Mouse (Mus musculus) lung, postnatal 14 days (tissue): ENCODE results near the gene Chmp4b.

Experiments
- DNase-seq: peaks from one replicate; pipeline ENCODE4 v3.0.0; 2021

The Chmp4b gene

DNA sequence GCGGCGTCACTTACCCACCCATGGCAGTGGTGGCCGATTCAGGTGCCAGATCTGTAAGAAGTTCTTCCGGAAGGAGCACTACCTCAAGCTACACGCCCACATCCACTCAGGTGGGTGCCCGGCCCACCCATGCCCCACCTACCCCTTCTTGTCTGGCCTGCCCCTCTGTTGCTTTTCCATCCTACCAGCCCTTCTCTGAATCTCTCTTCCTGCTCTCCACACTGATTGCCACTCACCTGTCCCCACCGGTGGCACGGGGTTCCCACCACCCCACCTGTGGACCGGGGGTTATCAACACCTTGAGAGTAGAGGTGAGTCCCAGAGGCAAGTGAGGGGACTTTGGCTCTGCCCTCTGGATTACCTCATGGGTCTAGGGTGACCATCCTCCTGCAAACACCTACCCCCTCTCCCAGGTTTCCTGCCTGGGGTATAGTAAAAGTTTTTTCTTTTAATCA lies 9.5 kb upstream of the Chmp4b start:
- DNase-seq = no peak

DNA sequence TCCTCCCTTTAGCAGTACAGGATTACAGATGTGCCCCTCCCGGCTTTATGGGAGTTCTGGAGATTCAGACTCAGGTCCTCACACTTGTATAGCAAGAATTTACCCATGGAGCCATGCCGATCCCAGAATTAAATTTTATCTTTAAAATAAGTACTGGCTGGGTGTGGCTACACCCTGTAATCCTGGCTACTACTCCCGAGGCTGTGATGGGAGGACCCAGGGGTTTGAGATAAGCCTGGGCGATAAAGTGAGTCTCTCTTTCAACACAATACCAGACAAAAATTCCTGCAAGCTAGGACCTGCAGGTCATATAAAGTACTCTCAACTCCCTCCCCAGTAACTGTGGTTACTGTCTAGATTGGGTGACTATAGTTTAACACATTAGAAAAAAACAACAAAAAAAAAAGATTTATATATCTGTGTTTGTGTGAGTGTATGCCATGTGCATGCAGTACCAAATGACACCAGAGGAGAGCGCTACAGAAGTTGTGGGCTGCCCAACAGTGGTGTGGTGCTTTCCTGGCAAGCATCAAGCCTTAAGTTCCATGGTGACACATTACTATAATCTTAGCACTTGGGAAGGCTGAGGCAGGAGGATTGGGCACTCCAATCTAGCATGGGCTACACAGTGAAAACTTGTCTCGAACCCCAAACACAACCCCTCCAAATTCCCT lies 8.7 kb upstream of the Chmp4b start:
- no peak for DNase-seq

DNA sequence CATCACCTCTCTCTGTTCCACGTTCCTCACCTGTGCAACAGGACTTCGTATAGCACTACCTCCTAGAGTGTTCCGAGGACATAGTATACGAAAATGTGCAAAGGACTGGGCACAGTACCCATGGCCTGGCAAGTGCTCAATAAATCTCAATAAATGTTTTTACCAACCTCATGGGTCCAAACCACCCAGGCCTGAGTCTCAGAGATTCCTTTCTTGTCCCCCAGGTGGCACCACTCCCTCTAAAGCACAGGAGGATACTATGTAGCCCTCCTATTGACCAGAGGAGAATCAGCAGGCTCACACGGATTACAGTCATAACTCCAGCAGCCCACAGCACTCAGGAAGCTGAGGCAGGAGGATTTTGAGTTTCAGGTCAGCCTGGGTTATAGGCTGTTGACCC lies 4.9 kb upstream of the Chmp4b start:
- peak; percentile 35 for DNase-seq

DNA sequence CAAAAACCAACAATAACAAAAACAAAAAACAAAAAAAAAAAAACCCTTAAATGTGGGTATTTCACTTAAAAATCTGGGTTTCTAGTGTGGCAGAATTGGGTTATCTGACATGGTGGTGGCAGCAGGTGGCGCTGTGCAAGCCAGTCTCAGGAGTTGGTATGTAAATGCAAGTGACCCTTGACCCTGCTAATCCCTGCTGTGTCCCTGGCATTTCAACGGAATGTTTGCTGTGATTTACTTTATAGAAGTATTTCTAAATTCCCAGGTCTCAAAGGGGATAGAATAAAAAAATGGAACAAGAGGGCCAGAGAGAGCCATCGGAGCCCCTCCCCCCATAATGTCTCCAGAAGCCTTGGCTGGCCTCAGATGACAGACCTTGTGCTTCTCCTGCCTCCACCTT lies 3.4 kb upstream of the Chmp4b start:
- DNase-seq = peak; percentile 27

DNA sequence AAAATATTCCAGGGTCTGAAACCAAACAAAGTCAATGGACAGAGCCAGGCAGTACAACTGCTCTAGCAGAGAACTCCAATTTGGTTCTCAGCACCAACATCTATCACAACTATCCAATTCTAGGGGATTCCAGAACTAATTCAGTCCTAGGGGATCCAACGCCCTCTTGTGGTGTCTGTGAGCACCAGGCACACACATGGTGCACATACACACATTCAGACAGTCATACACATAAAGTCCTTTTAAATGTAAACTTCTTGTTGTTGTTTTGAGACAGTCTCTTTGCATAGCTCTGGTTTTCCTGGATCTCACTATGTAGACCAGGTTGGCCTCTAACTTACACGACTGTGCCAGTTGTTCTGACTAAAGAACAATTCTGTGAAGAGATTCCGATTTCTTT lies 1.1 kb upstream of the Chmp4b start:
- DNase-seq = no peak

DNA sequence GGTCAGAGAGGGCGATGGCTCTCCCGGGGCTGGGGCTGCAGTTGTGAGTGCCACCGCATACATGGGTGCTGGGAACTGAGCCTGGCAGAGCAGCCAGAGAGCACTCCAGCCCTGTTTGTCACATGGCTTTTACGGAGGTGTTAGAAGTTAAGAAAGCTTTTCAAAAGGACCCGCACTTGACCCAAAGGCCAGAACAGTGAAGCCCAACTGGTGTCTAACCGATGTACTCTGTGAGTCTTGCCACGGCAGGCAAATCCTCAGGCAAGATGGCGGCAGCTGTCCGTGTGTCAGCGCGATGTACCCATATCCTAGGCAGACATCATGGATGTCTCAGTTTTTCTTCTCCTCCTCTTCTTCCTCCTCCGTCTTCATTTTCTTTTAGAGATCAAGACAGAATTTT lies 3.5 kb downstream of the Chmp4b start:
- no peak for DNase-seq

DNA sequence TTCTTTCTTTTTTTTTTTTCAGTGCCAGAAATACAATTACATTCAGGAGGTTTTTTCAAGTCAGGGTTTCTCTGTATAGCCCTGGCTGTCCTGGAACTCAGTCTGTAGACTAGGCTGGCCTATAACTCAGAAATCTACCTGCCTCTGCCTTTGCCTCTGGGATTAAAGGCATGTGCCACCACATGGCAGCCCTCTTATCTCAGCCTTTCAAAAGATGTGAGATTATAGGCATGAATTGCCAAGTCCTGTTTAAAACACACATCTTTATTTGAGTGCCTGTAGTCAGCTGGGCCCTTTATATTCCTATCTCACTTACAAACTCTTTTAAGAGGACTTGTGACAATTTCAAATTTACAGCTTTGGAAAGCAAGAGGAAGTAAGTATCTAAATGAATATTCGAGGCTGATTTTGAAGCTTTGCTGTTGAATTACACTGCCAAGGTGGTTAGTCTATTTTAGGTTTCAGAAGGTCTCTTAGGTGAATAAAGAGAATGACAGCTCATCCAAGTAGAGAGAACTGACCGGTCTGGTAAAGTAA lies 4.4 kb downstream of the Chmp4b start:
- no peak for DNase-seq

DNA sequence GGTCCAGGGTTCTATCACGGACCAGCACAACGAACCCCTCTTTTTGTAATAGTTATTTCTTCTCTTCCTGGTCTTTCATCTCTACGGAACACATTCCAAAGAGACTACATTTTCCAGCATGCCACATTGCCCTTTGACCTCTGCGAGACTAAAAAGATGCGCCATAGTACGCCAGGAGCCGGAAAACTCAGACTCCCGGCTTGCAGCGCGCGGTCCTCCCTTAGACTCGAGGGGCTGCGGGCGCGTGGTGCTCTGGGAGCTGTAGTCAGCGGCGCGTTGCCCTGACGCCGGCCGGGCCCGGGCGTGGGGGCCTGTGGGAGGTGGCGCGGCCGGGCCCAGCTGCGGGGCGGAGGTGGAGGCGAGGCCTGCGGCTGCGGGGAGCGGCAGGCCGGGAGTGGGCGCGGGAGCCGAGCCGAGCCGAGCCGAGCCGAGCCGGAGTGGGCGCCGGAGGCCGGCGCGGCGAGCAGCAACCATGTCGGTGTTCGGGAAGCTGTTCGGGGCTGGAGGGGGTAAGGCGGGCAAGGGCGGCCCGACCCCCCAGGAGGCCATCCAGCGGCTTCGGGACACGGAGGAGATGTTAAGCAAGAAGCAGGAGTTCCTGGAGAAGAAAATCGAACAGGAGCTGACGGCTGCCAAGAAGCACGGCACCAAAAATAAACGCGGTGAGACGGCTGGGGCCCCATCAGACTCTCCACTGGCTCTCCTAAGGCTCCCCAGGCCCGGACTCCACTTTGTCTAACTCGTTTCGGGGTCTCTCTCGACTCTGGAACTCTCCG lies 5.4 kb downstream of the Chmp4b start:
- peak; percentile 96 for DNase-seq

DNA sequence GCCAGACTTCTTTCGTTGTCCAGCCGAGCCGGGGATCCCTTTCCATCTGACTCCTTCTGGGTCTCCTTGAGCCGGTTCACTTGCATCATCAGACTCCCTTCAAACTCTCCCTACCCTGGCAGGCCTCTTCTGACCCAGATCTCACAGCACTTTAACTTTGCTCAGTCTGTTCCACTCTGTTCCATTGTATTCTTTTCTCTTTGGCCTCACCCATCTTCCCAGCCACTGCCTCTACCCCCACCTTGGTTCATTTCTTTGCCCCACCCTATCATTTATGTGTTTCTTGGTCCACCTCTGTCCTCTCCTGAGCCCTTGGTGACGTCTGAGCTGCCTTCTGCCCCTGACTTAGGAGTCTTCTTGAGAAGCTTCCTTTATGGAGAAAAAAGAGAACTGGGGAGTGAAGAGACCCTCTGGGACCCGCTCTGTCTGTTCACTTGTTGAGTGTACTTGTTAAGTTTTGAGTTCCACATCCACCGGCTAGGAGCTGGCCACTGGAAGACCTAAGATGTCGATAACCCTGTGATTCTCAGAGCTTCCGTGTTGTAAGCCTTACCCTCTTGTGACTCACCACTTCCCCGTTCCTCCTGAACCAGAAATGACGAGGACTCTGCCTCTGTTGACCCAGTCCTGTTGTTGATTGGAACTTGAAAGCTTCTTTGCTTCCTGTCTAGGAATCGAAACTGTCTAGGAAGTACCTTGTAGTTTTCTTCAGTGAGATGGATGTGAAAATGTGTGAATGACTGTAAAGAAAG lies 6.2 kb downstream of the Chmp4b start:
- peak; percentile 50 for DNase-seq

DNA sequence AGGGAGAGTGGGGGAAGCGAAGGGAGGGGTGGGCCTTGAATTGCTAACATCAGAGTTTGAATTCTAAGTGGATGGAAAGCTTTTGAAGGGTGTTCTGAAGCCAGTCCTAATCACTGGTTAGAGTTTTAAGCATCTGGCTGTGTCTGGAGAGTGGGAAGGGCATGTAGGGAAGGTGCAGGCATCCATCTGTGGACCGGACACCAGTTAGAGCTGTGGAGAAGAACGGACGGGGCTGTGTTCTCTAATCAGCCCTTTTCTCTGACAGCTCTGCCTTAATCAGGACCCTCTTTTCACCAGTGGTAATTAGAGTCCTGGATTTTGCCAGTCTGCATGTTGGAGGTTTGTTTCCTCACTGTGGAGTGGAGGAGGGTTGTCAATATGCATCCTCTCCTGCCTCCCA lies 7.6 kb downstream of the Chmp4b start:
- DNase-seq = no peak

DNA sequence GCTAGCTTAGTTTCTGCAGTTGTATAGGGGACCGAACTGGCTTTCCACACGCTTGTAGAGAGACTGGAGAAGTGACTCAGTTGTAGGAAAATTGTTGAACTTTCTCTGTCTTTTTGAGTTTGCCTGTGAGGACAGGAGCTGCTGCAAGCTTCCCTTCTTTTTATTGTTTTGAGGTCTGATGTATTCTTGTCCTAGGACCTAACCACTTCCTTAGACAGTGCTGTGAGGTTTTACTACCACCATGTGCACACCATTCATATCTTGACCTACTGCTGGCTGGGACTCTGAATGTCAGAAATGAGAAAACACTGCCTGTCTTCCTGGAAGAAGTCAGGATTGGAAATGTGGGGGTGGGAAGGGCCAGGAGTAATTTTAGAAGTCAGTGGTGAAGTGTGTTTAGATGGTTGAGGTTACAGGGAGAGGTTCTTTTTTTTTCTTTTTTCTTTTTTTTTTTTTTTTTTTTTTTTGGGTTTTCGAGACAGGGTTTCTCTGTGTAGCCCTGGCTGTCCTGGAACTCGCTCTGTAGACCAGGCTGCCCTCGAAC lies 8.1 kb downstream of the Chmp4b start:
- no peak for DNase-seq

DNA sequence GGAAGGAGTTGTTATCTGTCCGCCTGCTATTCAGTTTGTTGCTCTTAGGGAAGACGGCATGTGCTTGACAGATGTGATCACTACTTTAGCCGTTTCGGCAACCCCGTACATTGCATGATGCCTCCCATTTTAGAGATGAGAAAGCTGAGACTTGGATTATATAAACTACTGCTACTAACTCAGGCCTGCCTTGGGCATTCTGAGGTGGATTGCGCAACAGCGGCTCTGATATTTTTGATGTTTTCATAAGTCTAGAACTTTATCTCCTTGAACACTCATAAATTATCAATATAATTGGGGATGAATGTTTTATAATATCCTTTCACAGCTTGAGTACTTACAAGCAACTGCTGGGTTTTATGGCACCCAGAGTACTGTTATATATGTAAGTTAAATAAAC lies 17.2 kb downstream of the Chmp4b start:
- DNase-seq = no peak

DNA sequence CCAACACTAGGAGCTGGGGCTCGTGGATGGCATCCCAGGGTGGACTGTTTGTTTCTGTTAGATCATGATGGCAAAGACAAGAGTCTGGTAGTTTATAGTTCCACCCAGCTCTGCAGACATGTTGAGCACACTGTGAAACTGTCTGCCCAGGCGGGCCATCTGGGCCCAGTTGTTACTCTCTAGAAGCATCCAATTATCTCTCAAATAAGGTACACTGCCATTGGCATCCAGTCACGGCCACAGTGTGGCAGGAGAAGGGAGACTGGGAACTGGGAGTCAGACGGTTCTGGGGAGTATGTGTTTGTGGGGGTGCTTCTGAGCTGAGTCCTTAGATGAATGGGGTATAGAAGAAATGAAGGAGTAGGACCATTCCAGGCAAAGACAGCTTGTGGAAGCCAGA lies 18.6 kb downstream of the Chmp4b start:
- no peak for DNase-seq

DNA sequence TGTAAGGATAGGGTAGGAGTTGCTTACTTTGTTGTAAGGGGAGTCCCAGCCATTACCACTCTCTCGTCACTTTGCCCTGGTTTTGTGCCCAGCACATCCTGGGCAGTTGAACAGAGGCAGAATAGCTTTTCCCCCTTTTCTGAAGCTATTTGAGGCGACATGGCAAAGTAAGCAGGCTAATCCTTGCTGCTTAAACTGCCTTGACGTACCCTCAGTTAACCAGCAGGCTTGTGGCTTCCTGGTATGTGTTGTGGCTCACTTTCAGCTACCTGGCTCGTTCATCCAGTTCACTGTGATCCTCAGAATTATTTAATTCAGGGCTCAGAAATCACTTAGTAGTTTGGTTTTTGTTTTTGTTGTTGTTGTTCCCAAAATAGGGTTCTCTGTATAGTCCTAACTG lies 19.2 kb downstream of the Chmp4b start:
- DNase-seq = no peak

DNA sequence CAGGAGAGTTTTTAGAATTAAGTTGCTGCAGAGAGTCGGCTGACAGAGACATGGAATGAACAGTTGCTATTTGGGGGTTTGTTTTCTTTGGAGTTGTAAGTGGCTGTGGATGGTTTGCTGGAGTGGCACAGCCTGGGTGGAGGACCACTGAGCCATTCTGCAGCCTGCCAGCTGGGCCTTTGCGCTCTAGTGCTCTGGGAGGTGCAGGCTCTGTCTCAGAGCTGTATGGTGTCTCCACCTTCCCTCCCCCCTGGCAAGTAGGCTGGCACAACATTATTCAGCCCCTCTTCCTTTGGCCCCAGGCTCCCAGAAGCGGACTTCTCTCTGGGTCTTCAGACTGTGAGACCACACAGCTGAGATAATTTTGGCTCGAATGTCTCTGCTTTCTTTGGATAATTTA lies 22.5 kb downstream of the Chmp4b start:
- DNase-seq = no peak

DNA sequence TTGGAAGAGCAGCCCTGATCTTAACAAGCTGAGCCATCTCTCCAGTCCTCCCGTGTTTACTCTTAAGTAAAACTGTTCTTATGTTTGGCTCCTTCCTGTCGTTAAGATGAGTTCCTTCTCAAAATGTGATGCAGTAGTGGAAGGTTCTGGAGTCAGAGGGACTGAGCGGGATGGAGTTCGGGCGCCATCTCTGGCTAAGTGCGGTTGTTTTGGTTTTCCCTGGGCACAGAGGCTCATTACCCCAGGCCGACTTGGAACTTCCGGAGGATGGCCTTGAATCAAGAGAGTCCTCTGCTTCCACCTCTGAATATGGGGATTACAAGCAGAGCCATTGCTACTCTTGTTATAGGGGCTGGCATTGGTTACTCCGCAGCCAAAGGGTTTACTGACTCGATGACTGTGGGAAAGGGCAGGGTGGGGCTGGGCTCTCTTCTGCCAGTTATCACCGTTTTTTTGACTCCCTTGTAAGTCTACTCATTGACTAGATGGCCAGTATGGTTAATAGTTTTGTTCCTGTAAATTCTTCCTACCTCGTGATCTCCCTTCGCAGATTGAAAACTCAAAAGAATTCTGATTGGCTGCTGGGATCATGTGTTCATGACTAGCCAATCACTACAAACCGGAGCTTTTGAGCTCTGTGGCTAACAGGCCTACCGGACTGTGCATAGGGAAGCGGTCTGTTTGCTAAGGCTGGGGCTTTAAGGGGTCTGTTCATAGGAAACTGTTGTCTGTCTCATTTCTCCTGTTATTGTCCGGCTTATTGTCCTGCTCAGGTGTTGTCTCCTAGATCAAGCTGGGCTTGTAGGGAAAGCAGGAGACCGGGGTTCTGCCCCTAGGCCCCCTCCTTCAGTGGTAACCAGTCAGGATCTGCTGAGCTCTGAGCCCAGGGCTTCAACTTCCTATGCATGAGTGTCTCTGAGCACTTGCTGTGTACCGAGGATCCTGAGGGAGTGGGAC lies 25.4 kb downstream of the Chmp4b start:
- DNase-seq = peak; percentile 42

DNA sequence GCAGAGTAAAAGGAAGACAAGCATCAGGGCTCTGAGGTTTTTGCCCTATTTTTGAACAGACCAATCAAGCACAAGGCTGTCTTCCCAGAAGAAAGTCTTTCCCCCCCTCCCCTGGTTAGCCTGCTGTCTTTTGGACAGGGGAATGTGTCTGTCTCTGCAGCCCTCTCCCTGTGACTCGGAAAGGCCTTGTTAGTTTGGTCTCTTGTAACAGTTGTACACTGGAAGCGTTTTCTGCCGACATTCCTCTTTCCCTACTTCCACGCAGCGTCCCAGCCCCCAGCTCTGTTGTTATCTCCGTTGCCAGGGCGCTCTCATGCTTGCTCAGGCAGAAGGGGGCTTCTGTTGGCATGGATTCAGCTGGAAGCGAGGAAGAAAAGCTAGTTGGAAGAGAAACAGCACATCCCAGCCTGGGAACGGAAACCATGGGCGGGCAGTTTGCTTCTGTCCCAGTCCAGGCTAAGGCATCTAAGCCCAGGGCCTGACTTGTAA lies 26.2 kb downstream of the Chmp4b start:
- peak; percentile 58 for DNase-seq

DNA sequence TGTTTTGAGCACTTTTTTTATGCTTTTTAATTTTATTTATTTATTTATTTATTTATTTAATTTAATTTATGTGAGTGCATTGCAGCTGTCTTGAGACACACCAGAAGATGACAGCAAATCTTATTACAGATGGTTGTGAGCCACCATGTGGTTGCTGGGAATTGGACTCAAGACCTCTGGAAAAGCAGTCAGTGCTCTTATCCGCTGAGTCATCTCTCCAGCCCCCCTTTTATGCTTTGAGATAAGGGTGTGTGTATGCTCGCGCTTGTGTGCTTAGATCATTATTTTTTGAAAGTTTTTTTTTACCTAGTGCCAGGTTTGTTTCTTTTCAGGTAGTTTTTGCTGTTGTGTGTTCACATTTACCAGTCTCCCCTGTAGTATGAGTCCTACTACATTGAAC lies 27.5 kb downstream of the Chmp4b start:
- no peak for DNase-seq

DNA sequence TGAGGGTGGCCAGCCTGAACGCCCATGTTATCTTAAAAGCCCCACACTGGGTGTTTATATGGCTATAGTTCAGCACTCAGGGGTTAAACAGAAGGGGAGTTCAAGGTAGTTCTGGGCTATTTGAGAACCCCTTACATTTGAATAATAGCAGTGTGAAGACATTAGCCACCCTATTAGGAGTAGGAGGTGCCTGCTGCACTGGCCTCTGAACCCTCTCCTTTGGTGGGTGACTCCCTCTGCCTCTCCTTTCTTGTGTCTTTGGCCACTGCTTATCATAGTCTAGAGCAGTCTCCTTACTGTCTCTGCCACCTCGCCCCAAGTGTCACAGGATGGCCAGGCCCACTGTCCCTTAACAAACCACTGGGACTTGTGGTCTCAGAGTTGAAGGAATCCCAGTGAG lies 28.8 kb downstream of the Chmp4b start:
- no peak for DNase-seq

DNA sequence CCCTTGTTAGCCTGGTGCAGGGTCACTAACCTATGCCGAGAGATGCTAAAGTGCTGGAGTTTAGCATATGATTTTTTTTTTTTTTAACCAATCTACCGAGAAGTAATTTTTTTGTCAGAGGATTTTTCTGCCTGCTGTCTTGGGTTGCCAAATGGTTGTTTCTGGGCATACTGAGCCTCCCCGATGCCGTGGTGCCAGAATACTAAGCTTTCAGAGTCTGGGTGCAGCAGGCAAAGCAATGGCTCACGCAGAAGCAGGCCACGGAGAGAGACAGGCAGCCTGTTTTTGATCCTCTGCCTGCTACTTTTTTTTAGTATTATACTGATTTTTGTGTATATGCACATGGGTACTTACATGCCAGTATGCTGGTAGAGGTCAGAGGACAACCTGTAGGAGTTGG lies 29.4 kb downstream of the Chmp4b start:
- no peak for DNase-seq

DNA sequence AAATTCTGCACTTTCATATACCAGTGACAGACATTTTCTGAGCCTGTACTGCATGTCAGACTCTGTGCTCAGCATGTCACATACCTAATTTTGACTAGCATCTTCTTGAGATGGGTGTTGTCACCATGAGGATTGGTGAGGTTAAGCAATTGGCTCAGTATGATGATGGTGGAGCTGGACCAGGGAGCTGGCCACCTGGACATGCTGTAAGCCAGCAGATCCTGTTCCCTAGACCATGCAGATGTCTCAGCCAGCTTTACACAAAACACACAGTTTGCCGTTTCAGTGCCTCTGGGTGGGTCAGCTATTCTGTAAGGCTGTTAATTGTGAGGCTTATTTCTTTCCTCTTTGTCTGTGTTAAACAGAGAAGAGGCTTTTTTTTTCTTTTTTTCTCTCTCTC lies 31.2 kb downstream of the Chmp4b start:
- no peak for DNase-seq

DNA sequence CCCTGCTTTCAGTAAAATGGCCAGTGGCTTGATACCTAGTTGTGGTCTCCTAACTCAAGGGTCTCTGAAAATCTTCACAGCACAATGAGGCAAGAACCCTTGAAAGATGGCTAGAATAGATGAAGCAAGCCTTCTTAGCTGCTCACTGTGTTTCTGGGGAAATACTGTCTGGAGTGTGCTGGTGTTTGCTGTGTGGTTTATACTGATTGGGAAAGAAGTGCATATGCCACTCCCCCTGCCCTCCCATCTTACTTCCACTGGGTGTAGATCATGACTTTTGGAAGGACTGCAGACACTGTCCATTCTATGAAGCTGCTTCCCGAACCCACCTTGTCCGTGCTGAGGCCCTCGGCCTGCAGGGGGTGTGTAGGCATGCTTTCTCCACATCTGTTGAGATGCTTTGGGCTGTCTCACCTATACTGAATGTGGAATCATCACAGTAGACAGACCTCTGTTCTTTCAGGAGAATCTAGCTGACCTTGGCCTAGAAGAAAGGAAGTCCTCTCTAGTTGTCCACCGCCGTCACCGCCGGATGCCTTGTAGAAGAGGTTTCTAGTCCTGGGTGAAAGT lies 33.5 kb downstream of the Chmp4b start:
- no peak for DNase-seq
